Mouse (Mus musculus) lung, postnatal 0 days (tissue): ENCODE results near the gene Catsper1. TPM values are rescaled to one million over a fixed set of nuclear protein-coding genes. Genes with fewer than 3 reads are reported as not detected.
A peak's percentile ranks its signal among the peaks of the same experiment; 100 is the strongest.
"Not testable (repeated sequence)": the region's sequence is repeated elsewhere in the genome, so short reads cannot be mapped to it uniquely, and the experiment has no call there.

Experiments
- ATAC-seq: fragments of 200-750 bp; cut with Nextera tagmentation; 2 replicates; pipeline ENCODE4 v1.8.0; 2017; ENCODE audit warnings: moderate library complexity
- DNase-seq: peaks from one replicate; pipeline ENCODE4 v3.0.0-alpha.2; 2016; ENCODE audit warnings: low spot score
- H3K27ac ChIP-seq: fragments of 300-500 bp; sonication (generic); 2 replicates; pipeline ENCODE4 v1.5.1; 2014; ENCODE audit warnings: antibody characterized with exemption, mild to moderate bottlenecking, low read length, mixed read lengths
- H3K27me3 ChIP-seq: fragments of 300-500 bp; sonication (generic); replicated peaks from 2 replicates; pipeline ENCODE4 v1.6.1; 2014; ENCODE audit warnings: low read length, mixed read lengths; ENCODE audit not compliant: insufficient read depth
- H3K36me3 ChIP-seq: fragments of 300-500 bp; sonication (generic); 2 replicates; pipeline ENCODE4 v1.6.1; 2014; ENCODE audit warnings: low read length, mixed read lengths; ENCODE audit not compliant: insufficient read depth
- H3K4me1 ChIP-seq: fragments of 300-500 bp; sonication (generic); 2 replicates; pipeline ENCODE4 v1.6.1; 2014; ENCODE audit warnings: antibody characterized with exemption, low read depth, low read length, mixed read lengths; ENCODE audit not compliant: insufficient read depth
- H3K4me2 ChIP-seq: fragments of 300-500 bp; sonication (generic); replicated peaks from 2 replicates; pipeline ENCODE4 v1.6.1; 2014; ENCODE audit warnings: low read depth, mild to moderate bottlenecking, low read length, moderate library complexity, mixed read lengths
- H3K4me3 ChIP-seq: fragments of 300-500 bp; sonication (generic); 2 replicates; pipeline ENCODE4 v1.5.1; 2014; ENCODE audit warnings: low read depth, low read length
- H3K9ac ChIP-seq: fragments of 300-500 bp; sonication (generic); replicated peaks from 2 replicates; pipeline ENCODE4 v1.6.1; 2014; ENCODE audit warnings: low read depth, mild to moderate bottlenecking
- H3K9me3 ChIP-seq: fragments of 300-500 bp; sonication (generic); 2 replicates; pipeline ENCODE4 v1.6.1; 2016; ENCODE audit warnings: low read length, mixed read lengths
- CTCF ChIP-seq: IDR thresholded peaks from 2 replicates; pipeline ENCODE4 v1.5.1; 2016; ENCODE audit warnings: antibody characterized with exemption, mild to moderate bottlenecking
- EP300 ChIP-seq: IDR thresholded peaks from 2 replicates; pipeline ENCODE4 v1.6.1; 2016; ENCODE audit warnings: antibody characterized with exemption, mild to moderate bottlenecking, control low read depth
- WGBS: fragments of 180-500 bp; shearing (Covaris S2); extraction: QIAGEN DNeasy Blood & Tissue Kit; methylation state at CpG from one replicate; pipeline ENCODE4 v1.1.7; 2014; 5-methylcytosine and 5-hydroxymethylcytosine counted together
- polyA plus RNA-seq: library from polyadenylated mRNA; unstranded; fragments of >200 nt; fragmentation: Nextera tagmentation; extraction: Ambion mirVana; gene quantifications from 2 replicates; pipeline ENCODE4 v1.2.1, GENCODE M21; 2015

Catsper1 gene
- polyA plus RNA-seq, 1 experiment from 2014 or later, result not detected

- ATAC-seq (peak; percentile 32; the same call in 1 of the 2 replicates), DNase-seq (peak; percentile 68)
- Histone ChIP-seq H3K4me2 (peak overlapping the region; percentile 61), H3K36me3 (no peaks in the 10 kb centered on the region), H3K4me1 (no peaks in the 10 kb centered on the region), H3K4me3 (peak overlapping the region; percentile 19; the same call in 1 of the 2 replicates), H3K27ac (no peak overlapping the region), H3K27me3 (no peaks in the 10 kb centered on the region), H3K9ac (no peak overlapping the region; the same call in 1 of the 2 replicates), H3K9me3 (no peaks in the 10 kb centered on the region)
- 4% methylated on average over 34 of the region's 34 CpGs for WGBS
- TF ChIP-seq EP300, result no peak
- peak; percentile 66 for TF ChIP-seq CTCF
These were observed 13.3 kb downstream of the Catsper1 start for GRCm38 (mm10) chr19:5348526-5349501.

- H3K4me1 ChIP-seq, H3K36me3 ChIP-seq, H3K27ac ChIP-seq, DNase-seq, H3K27me3 ChIP-seq, H3K9me3 ChIP-seq, ATAC-seq, H3K9ac ChIP-seq: not testable (repeated sequence)
- peak within 1 kb of the TSS; percentile 19; the same call in 1 of the 2 replicates for H3K4me3 ChIP-seq
- H3K4me2 ChIP-seq, result peak within 1 kb of the TSS; percentile 61
- 57% methylated on average over 6 of the region's 6 CpGs for WGBS
These were observed 13.9 kb downstream of the Catsper1 start, which contains the start of gene Cst6 for GRCm38 (mm10) chr19:5349502-5349873. Gene Cst6, minus strand, starts transcription at chr19:5349574.

GRCm38 (mm10) chr19:5353609-5354008 lies 18.1 kb downstream of the Catsper1 start:
- no peak overlapping the region for H3K4me3 ChIP-seq
- 81% methylated on average over 2 of the region's 2 CpGs for WGBS

GRCm38 (mm10) chr19:5356080-5356479 lies 20.5 kb downstream of the Catsper1 start:
- TF ChIP-seq EP300 (no peak), CTCF (no peak)
- H3K9ac ChIP-seq, result no peak overlapping the region
- H3K9me3 ChIP-seq, result no peaks in the 10 kb centered on the region
- WGBS, result no CpG with 5 or more reads among the region's 1 CpGs
- DNase-seq (no peak), ATAC-seq (no peak)
- no peak overlapping the region for H3K4me2 ChIP-seq
- no peak overlapping the region for H3K27ac ChIP-seq
- H3K4me3 ChIP-seq, result no peak overlapping the region
- no peaks in the 10 kb centered on the region for H3K4me1 ChIP-seq
- H3K36me3 ChIP-seq, result no peaks in the 10 kb centered on the region
- H3K27me3 ChIP-seq, result no peaks in the 10 kb centered on the region

More at GRCm38 (mm10) chr19:5353609-5354008, 18.1 kb downstream of the Catsper1 start:
- Histone ChIP-seq H3K4me2 (no peak overlapping the region), H3K27me3 (no peaks in the 10 kb centered on the region), H3K36me3 (no peaks in the 10 kb centered on the region), H3K27ac (no peak overlapping the region), H3K4me1 (no peaks in the 10 kb centered on the region), H3K9ac (no peak overlapping the region), H3K9me3 (no peaks in the 10 kb centered on the region)
- DNase-seq (no peak), ATAC-seq (no peak)
- TF ChIP-seq CTCF (no peak), EP300 (no peak)

- no peak overlapping the region for H3K4me3 ChIP-seq
- TF ChIP-seq CTCF (no peak), EP300 (no peak)
- H3K9me3 ChIP-seq, result no peaks in the 10 kb centered on the region
- H3K27me3 ChIP-seq, result no peaks in the 10 kb centered on the region
- no peaks in the 10 kb centered on the region for H3K36me3 ChIP-seq
- 70% methylated on average over 2 of the region's 2 CpGs for WGBS
- no peak overlapping the region for H3K4me2 ChIP-seq
- DNase-seq (no peak), ATAC-seq (no peak)
- no peaks in the 10 kb centered on the region; the same call in 1 of the 2 replicates for H3K4me1 ChIP-seq
- no peak overlapping the region for H3K9ac ChIP-seq
- no peak overlapping the region for H3K27ac ChIP-seq
These were observed 26.6 kb downstream of the Catsper1 start for GRCm38 (mm10) chr19:5362186-5362585.

GRCm38 (mm10) chr19:5364124-5364523 lies 28.6 kb downstream of the Catsper1 start:
- Histone ChIP-seq H3K9ac (no peak overlapping the region), H3K4me3 (no peak overlapping the region), H3K27me3 (no peaks in the 10 kb centered on the region), H3K4me1 (peaks cover 10% of the 10 kb centered on the region; the same call in 1 of the 2 replicates), H3K36me3 (no peaks in the 10 kb centered on the region), H3K9me3 (no peaks in the 10 kb centered on the region), H3K27ac (no peak overlapping the region), H3K4me2 (no peak overlapping the region)
- 79% methylated on average over 2 of the region's 2 CpGs for WGBS
- TF ChIP-seq CTCF, result no peak
- TF ChIP-seq EP300, result no peak
- ATAC-seq, result no peak
- DNase-seq, result no peak
